Mouse (Mus musculus) embryo, embryonic 10.5 days (tissue): ENCODE data around the gene Emilin2.

ENCODE experiments used
- DNase-seq: peaks from one replicate; pipeline ENCODE4 v3.0.0-alpha.2; 2015; ENCODE audit warnings: low spot score

Gene Emilin2

GRCm38 (mm10) chr17:71300338-71300737, 11.4 kb downstream of the Emilin2 start:
- DNase-seq = no peak

DNA sequence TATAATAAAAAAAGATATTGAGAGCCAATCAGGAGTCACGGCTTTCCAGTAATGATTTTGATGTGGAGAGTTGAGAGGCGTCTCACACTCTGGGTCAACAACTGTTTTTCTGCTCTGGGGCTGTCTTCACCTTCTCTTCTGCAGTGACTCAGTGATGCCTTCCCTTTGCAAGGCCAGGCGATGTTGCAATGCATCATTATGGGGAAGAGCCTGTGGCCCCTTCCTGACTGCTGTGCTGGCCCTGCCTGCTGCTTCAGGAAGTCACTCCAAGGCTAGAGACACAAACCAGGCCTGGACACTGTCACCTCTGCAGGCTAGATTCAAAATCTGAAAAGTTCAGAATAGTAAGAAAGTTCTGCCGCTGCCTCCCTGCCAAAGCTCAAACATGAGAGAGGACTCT, 11.9 kb downstream of the Emilin2 start:
- DNase-seq = no peak

DNA sequence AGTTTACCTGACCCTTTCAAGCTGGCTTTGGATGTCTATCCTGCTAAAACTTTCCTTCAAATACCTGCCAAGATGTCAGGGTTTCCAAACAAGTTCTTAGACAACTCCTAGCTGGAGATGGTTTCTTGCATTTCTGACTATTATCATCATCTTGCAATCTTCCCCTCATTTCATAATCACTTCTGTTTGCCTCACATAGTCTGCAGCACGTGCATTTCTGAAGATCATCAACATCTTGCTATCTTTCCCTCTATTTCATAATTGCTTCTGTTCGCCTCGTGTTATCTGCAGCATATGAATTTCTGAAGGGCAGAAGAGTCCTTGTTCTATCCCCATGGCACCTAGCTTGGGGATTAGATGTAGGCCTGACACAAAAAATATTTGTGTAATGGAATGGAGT, 17.2 kb downstream of the Emilin2 start:
- DNase-seq = no peak

GRCm38 (mm10) chr17:71292897-71293296, 18.9 kb downstream of the Emilin2 start:
- no peak for DNase-seq

GRCm38 (mm10) chr17:71291897-71292420, 19.8 kb downstream of the Emilin2 start:
- no peak for DNase-seq

- DNase-seq = no peak
Observed at GRCm38 (mm10) chr17:71290486-71291410, 21.0 kb downstream of the Emilin2 start.

DNA sequence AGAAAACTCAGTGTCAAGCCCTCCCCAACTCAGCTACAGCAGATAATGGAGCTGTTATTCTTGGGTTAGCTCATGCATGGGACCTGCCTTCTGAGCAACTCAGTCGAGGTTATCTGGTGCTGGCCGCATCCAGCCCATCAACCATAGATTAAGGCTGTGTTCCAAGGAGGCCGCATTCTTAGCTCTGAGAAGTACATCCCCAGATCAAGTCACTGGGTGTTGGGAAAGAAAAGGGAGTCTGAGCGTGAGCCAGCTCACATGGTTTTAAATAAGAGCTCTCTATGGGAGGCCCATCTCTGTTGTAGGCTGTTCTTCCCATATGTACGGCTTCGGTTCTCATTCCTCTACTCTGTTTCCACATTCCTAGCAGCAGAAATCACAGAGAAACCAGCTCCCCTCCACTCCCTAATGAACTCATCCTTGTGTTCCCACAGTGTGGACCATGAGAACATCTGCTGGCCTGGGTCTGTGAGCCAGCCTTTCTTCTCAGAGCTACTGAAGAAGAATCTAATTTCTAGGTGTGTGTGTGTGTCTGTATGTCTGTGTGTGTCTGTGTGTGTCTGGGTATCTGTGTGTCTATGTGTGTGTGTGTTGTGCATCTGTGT, 22.1 kb downstream of the Emilin2 start:
- DNase-seq = no peak

DNA sequence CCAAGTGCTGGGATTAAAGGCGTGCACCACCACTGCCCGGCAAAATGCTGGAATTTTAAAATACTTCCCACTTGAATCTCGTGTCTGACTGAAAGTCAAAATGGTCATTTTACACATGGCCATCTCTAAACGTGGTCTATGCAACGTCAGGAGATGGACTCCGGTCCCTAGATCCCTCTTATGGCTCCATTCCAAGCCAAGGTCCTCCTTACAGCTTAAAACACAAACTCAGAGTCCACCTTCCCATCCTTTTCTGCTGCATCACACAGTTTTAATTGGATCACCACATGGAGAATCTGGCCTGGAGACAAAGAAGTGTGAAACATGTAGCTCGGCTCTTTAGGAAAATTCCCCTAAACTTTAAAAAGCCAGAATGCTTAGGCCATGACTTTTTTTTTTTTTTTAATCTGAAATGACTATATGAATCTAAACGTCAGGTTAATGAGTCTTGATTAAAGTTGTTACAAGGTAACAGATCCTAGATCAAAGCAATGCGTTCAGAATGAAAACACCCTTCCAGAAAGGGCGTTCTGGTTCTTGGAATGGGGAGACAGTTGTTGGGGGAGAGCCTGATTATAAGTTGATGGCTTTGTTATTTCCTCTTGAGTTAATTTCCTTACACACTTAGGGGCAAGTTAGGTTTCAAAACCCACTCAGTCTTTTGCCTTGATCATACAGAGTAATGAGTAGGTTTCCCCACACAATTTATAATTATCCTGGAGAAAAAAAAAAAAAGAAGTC, 22.8 kb downstream of the Emilin2 start:
- no peak for DNase-seq

- no peak for DNase-seq
Observed at GRCm38 (mm10) chr17:71288145-71288758, 23.5 kb downstream of the Emilin2 start.

DNA sequence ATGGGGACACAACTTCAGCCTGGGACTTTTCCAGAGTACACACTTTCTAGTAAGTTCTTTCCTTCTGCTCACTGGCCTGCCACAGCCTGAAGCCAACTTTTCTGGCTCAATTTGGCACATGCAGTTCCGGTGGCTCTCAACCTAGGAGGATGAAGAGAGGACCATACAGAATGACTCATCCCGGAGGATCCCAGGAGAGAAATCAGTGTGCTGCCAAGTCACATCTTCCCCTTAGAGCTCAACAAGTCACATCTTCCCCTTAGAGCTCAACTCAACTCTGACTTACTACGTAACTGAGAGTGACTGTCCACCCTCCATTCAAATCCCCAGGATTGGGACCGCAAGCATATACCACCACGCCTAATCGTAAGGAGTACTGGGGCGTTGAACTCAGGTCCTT, 24.2 kb downstream of the Emilin2 start:
- DNase-seq = no peak

DNA sequence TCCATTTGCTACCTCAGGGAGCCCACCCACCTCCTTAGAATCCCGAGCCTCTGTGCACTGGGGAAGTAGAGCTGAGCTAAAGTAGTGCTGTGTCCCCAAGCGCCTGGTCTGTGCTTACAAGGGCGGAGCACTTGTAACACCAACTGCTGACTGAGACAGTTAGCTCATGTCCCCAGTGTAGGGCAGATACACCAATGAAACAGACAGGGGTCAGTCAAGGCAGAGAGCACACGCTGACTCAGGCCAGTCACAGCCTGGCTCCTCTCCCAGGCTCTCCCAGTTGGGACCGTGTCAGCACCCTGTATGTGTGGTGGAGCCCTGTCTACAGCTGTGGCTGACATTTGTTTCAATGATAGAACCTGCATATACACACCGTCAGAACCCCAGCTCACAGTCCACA, 25.8 kb downstream of the Emilin2 start:
- DNase-seq = no peak

GRCm38 (mm10) chr17:71284890-71285289, 26.9 kb downstream of the Emilin2 start:
- no peak for DNase-seq

DNA sequence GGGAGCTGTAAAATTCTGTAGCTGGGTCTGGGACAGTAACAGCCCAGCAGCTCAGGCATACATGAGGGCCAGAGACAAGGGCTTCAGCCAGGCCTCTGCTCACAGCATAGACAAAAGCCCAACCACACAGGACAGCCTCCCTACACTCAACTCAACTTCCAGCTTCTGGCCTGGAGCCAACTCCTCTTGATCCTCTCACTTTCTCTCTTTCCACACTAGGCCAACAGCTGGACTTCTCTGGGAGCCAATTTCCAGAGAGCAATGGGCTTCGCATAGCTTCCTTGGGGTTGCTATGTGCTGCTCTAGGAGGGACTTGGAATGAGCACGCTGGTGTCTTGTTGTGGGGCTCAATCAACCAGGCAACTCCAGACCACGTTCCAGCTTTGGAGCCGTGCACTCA, 28.5 kb downstream of the Emilin2 start:
- DNase-seq = no peak

- no peak for DNase-seq
Observed at GRCm38 (mm10) chr17:71282716-71283115, 29.1 kb downstream of the Emilin2 start.

- DNase-seq = no peak
Observed at GRCm38 (mm10) chr17:71277701-71278491, 33.9 kb downstream of the Emilin2 start.

DNA sequence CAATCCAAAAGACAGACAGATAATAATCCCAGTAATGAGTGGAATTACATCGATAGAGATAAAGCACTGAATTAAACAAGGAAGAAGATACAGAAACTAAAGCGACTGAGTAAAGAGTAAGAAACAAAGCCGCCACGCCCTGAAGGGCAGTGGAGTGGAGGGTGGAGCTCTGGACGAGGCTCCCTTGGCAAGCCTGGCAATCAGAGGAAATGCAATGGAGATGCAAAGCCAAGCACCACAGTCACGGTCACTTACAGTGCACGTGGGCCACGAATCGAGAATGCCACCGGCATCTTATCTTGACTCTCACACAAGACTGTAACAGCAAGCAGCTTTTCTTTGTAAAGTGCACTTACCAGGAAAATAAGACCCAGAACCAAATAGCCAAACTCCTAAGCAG, 35.0 kb downstream of the Emilin2 start:
- DNase-seq = no peak

DNA sequence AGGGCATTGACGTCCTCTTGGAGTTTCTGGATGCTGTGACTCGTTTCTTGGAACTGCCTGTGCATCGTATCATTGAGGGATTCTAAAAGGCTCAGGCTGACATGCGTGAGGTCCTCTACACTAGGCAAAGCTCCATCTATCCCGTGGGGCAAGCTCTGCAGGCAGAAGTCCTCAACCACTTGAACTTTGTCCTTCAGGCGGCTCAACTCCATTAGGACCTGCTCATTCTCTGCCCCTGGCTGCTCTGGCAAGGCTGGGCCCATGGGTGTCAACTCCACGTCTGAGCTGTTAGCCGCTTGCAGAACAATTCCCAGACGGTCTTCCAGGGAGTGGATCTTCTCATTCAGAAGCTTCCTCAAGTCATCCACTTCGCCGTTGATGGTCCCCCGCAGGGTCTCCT, 37.9 kb downstream of the Emilin2 start:
- DNase-seq = no peak

- DNase-seq = no peak
Observed at GRCm38 (mm10) chr17:71268599-71268998, 43.2 kb downstream of the Emilin2 start.

DNA sequence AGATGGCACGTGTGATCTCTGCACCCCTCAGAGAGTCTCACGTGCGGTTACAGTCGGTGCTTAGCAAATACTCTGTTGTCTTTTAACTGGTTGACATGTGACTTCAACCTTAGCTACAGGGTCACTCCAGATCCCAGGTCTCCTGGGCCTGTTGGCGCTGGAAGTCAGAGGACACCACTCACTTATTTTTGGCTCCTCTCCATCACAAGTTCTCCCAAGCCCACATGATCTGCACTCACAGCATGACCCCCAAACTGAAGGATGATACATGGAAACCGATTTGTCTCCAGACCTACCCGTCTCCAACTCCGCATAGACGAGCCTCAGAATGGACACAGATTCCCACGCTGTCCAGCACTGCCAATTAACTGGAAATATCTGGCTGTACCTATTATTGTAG, 43.6 kb downstream of the Emilin2 start:
- DNase-seq = no peak

- no peak for DNase-seq
Observed at GRCm38 (mm10) chr17:71267374-71267773, 44.4 kb downstream of the Emilin2 start.

GRCm38 (mm10) chr17:71265336-71266051, 46.3 kb downstream of the Emilin2 start:
- no peak for DNase-seq
